Mouse (Mus musculus) T-cell, adult 66 days (primary cell): ENCODE measurements around the gene Stx7. TPM values are rescaled to one million over a fixed set of nuclear protein-coding genes. Genes with fewer than 3 reads are reported as not detected.

Experiments
- total RNA-seq, 2 experiments: library from RNA; stranded (reverse); gene quantifications; 3 replicates in 1 of 2; 4 replicates in 1 of 2; pipeline ENCODE4 v1.2.4; 2023

Stx7 gene
- 10 to 100 TPM; 21.0 to 21.9 TPM for total RNA-seq

DNA sequence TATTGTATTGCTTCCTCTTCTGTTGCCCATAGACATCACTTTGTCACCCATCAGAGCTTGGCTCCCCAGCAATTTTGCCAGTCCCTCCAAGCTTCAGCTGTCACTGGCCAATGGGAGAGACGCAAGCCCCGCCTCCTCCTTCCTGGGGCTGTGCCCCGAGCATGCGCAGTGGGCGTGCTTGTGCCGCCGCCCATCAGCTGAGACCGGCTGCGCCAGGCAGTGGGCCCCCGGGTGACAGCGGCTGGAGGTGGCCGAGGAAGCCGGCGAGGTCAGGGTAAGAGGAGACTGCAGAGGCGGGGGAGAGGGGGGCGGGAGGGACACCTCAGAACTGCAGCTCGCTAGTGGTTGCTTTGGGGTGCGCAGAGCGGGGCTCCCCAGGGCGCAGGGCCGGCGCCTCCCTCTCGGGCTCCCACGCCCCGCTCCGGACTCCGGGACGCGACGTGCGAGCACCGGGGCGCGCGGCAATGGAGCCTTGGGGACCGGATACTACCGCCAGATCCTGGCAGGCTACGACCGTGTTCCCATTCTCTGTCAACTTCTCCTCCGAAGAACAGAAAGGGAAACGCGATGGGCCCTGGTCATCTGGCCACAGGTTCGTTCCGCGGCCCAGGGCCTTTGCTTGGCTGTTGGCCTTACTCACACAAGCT is at the start of gene Stx7:
Gene Stx7 (plus strand): TSS at position 168 of the 647 bp plus-strand sequence.

GRCm38 (mm10) chr10:24101812-24102211 is 47.3 kb upstream of the Stx7 start, which contains the start of gene Taar8c:
Taar8c (minus strand) TSS chr10:24101912.

DNA sequence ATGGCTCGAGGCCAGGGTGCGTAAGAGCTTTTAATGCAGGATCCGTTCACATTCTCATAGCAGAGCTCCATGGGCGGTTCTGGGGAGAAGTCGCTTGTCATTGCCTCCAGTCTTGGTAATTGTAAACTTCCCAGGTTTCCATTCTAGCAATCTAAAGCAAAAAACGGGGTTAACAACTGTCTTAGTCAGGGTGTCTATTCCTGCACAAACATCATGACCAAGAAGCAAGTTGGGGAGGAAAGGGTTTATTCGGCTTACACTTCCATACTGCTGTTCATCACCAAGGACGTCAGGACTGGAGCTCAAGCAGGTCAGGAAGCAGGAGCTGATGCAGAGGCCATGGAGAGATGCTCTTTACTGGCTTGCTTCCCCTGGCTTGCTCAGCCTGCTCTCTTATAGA is 39.7 kb upstream of the Stx7 start, which contains the start of gene Taar9:
Gene Taar9 (minus strand): TSS at position 101 of the 400 bp plus-strand sequence.

DNA sequence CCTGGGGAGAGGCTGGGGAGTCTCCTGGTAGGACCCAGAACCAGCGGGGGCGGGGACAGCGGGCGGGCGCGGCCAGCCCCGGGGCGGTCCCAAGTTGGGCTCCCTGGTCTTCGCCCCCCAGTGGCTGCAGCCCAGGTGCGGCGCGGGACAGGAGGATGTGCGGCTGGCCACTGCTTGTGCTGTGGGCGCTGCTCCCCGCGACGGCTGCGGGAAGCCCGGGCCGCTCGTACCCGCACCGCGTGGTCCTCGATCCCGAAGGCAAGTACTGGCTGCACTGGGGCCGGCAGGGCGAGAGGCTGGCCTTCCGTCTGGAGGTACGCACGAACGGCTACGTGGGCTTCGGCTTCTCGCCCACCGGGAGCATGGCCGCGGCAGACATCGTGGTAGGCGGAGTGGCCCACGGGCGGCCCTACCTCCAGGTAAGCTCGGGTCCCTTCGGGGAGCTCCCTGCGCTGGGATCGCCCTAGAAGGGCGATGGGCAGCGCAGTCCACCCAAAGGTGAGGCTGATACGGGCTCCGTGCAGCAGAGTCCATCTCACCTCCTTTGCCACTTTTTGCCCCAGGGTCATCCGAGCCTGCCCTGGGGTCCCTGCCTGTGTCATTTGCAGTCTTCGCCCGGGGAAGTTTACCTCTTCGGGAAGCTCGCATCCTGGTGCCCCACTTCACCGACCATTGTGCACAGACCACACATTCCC is 74.5 kb downstream of the Stx7 start, which contains the start of gene Moxd1:
Gene Moxd1 (plus strand): TSS at position 69 of the 695 bp plus-strand sequence.

Other genes starting within 250 kb of the Stx7 start
- not detected for gene Taar1, start 228.9 kb upstream of the Stx7 start, total RNA-seq
- not detected for gene Taar2, start 210.7 kb upstream of the Stx7 start, total RNA-seq
- gene Taar3, start 199.7 kb upstream of the Stx7 start, total RNA-seq = not detected
- gene Taar4, start 188.8 kb upstream of the Stx7 start, total RNA-seq = not detected
- gene Taar5, start 178.6 kb upstream of the Stx7 start, total RNA-seq = not detected
- gene Taar6, start 163.7 kb upstream of the Stx7 start, total RNA-seq = not detected
- gene Taar7a, start 155.8 kb upstream of the Stx7 start, total RNA-seq = not detected
- gene Taar7b, start 149.4 kb upstream of the Stx7 start, total RNA-seq = not detected
- gene Taar7d, start 122.1 kb upstream of the Stx7 start, total RNA-seq = not detected
- gene Taar7e, start 111.7 kb upstream of the Stx7 start, total RNA-seq = not detected
- gene Taar7f, start 99.8 kb upstream of the Stx7 start, total RNA-seq = not detected
- gene Taar8a, start 72.8 kb upstream of the Stx7 start, total RNA-seq = not detected
- gene Taar8b, start 57.0 kb upstream of the Stx7 start, total RNA-seq = not detected
- gene Taar8c, start 47.4 kb upstream of the Stx7 start, total RNA-seq = not detected
- gene Taar9, start 39.8 kb upstream of the Stx7 start, total RNA-seq = not detected
- gene Moxd1, start 74.2 kb downstream of the Stx7 start, total RNA-seq = not detected